Mouse (Mus musculus): ENCODE data around the gene B4galt2. TPM values are rescaled to one million over a fixed set of nuclear protein-coding genes. Genes with fewer than 3 reads are reported as not detected.

Gene B4galt2
- polyA plus RNA-seq, 1 experiment from 2014 or later: 11.9 TPM

DNA sequence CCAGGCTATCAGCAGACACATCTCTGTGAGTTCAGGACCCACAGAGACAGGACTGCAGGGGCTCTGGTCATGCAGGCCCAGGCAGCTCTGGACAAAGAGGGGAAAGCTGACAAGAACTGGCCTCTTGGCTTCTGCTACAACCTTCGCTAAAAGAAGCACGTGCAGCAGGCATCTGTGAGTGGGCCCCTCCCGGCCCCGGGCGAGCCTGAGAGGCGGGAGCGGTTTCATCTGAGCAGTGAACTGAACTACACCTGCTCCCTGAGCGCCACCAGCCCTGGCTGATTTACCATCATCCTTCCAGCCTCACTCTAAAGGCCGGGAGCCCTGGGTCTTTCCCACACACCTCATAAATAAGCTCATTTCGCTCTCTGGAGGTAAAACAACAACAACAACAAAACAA is 5.0 kb downstream of the B4galt2 start:
- Histone ChIP-seq H3K4me2 (replicated peaks; ENCODE audit: low read depth) (no peak overlapping the region), H3K36me3 (ENCODE audit: control insufficient read depth, insufficient read depth, low read length) (no peaks in the 10 kb centered on the region; the same call in 1 of the 2 replicates), H3K4me3 (ENCODE audit: low read depth, low read length) (no peak overlapping the region), H3K9ac (ENCODE audit: low read length) (no peak overlapping the region), H3K4me1 (replicated peaks; ENCODE audit: control insufficient read depth, insufficient read depth) (no peaks in the 10 kb centered on the region), H3K9me3 (ENCODE audit: control insufficient read depth, low read length) (no peaks in the 10 kb centered on the region), H3K27ac (replicated peaks) (no peak overlapping the region), H3K27me3 (ENCODE audit: control insufficient read depth, insufficient read depth, low read length) (no peaks in the 10 kb centered on the region)
- TF ChIP-seq CTCF (IDR thresholded peaks at IDR 0.05; ENCODE audit: low read depth) (no peak), EP300 (optimal IDR thresholded peaks at IDR 0.05) (no peak)
- 53% methylated on average over 10 of the region's 10 CpGs for WGBS
- ATAC-seq (ENCODE audit: low FRiP score, low TSS enrichment): no peak
- DNase-seq (ENCODE audit: low spot score): no peak

DNA sequence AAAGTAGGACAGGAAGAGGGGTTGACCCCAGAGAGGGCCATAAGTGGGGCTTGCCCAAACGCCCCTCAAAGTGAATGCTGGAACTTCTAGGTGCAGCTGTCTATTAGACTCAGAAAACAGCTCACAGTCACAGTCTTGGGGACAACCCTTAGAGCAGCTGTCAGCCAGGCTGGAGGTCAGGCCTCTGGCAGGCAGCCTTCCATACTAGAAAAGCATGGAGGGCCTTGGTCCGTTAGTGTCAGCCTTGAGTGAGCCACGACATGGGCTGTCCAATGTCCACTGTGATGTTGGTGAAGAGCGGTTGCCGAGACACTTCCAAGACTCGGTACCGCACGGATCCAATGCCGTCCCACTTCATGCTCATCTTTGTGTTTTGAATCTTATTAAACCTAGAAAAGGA is 9.7 kb downstream of the B4galt2 start:
- TF ChIP-seq EP300 (optimal IDR thresholded peaks at IDR 0.05) (no peak), CTCF (IDR thresholded peaks at IDR 0.05; ENCODE audit: low read depth) (no peak)
- Histone ChIP-seq H3K9me3 (ENCODE audit: control insufficient read depth, low read length) (no peaks in the 10 kb centered on the region), H3K4me3 (ENCODE audit: low read depth, low read length) (no peak overlapping the region), H3K4me2 (replicated peaks; ENCODE audit: low read depth) (no peak overlapping the region), H3K4me1 (replicated peaks; ENCODE audit: control insufficient read depth, insufficient read depth) (no peaks in the 10 kb centered on the region), H3K36me3 (ENCODE audit: control insufficient read depth, insufficient read depth, low read length) (no peaks in the 10 kb centered on the region; the same call in 1 of the 2 replicates), H3K27ac (replicated peaks) (no peak overlapping the region), H3K9ac (ENCODE audit: low read length) (no peak overlapping the region), H3K27me3 (ENCODE audit: control insufficient read depth, insufficient read depth, low read length) (no peaks in the 10 kb centered on the region)
- 89% methylated on average over 9 of the region's 9 CpGs for WGBS
- DNase-seq (ENCODE audit: low spot score) (no peak), ATAC-seq (ENCODE audit: low FRiP score, low TSS enrichment) (no peak)

DNA sequence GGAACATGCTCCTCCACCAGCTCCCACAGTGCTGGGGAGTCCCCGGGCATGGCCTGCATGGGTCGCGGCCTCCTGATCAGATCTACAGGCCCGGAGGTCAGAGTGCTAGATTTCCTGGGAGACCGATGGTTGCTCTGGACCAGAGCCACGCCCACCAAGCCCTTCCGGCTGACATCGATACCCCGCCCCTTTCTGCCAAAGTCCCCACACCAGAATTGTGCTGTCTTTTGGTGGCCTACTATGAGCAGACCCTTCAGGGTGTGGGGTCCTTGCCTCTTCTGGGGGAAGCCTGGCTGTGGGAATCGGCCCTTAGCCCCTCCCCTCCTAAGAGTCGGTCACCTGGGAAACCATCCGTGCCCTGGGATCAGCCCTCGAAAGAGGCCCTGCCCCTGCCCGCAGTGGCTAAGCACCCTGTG is 10.8 kb downstream of the B4galt2 start, which contains the start of gene Ccdc24:
Gene Ccdc24, minus strand, starts transcription at position 87 of the 416 bp plus-strand sequence.
- H3K4me3 ChIP-seq (ENCODE audit: low read depth, low read length): peak within 1 kb of the TSS; percentile 6; the same call in 1 of the 2 replicates
- H3K4me2 ChIP-seq (replicated peaks; ENCODE audit: low read depth): peak within 1 kb of the TSS; percentile 43
- peak; percentile 38 for ATAC-seq (ENCODE audit: low FRiP score, low TSS enrichment)
- H3K27ac ChIP-seq (replicated peaks): no peak within 1 kb of the TSS
- H3K36me3 ChIP-seq (ENCODE audit: control insufficient read depth, insufficient read depth, low read length): no peaks in the 10 kb centered on the region; the same call in 1 of the 2 replicates
- H3K4me1 ChIP-seq (replicated peaks; ENCODE audit: control insufficient read depth, insufficient read depth): no peaks in the 10 kb centered on the region
- H3K9ac ChIP-seq (ENCODE audit: low read length): no peak within 1 kb of the TSS
- TF ChIP-seq EP300 (optimal IDR thresholded peaks at IDR 0.05) (no peak), CTCF (IDR thresholded peaks at IDR 0.05; ENCODE audit: low read depth) (no peak)
- no peaks in the 10 kb centered on the region for H3K27me3 ChIP-seq (ENCODE audit: control insufficient read depth, insufficient read depth, low read length)
- DNase-seq (ENCODE audit: low spot score): peak; percentile 46
- H3K9me3 ChIP-seq (ENCODE audit: control insufficient read depth, low read length): no peaks in the 10 kb centered on the region
- WGBS: 11% methylated on average over 14 of the region's 14 CpGs

DNA sequence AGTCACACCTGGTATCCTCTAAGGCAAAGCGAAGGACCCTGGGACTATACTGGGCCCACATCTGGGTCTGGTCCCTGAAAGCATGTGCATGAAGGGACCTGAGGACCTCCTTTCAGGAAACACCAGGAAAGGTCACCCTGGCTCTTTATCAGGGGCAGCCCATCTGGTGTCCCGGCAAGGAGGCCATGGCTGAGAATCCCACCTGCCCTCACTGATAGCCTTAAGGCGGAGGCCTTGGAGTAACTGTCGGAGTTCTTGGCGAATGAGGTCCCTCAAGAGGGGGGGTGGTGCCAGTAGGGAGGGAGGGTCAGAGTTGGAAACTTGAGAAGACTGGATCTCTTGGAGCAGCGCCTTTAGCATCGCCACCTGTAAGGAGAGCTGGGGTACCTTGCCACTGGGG is 11.5 kb downstream of the B4galt2 start:
- Histone ChIP-seq H3K4me2 (replicated peaks; ENCODE audit: low read depth) (no peak overlapping the region), H3K27ac (replicated peaks) (no peak overlapping the region), H3K9me3 (ENCODE audit: control insufficient read depth, low read length) (no peaks in the 10 kb centered on the region), H3K4me1 (replicated peaks; ENCODE audit: control insufficient read depth, insufficient read depth) (no peaks in the 10 kb centered on the region), H3K27me3 (ENCODE audit: control insufficient read depth, insufficient read depth, low read length) (no peaks in the 10 kb centered on the region), H3K9ac (ENCODE audit: low read length) (no peak overlapping the region), H3K4me3 (ENCODE audit: low read depth, low read length) (no peak overlapping the region), H3K36me3 (ENCODE audit: control insufficient read depth, insufficient read depth, low read length) (no peaks in the 10 kb centered on the region; the same call in 1 of the 2 replicates)
- ATAC-seq (ENCODE audit: low FRiP score, low TSS enrichment) (no peak), DNase-seq (ENCODE audit: low spot score) (no peak)
- WGBS: 57% methylated on average over 7 of the region's 7 CpGs
- no peak for TF ChIP-seq EP300 (optimal IDR thresholded peaks at IDR 0.05)
- TF ChIP-seq CTCF (IDR thresholded peaks at IDR 0.05; ENCODE audit: low read depth): no peak

DNA sequence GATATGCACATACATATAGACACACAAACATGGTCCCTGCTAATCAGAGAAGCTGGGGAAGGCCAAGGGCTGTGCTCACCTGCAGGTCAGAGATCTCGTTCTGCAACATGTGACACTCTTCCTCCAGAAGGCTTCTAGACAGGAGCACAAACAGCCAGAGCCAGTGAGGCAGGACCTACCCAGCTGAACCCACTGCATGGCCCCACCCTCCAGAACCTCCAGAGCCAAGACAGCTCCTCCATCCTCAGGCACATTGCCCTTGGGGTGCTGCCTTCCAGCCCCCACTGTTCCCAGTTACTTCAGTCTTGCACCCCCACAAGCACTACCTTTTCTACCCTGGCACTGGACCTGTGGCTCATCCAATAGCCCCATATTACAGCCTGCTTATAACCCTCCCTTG is 12.8 kb downstream of the B4galt2 start:
- Histone ChIP-seq H3K9ac (ENCODE audit: low read length) (no peak overlapping the region), H3K27ac (replicated peaks) (no peak overlapping the region), H3K36me3 (ENCODE audit: control insufficient read depth, insufficient read depth, low read length) (no peaks in the 10 kb centered on the region), H3K4me2 (replicated peaks; ENCODE audit: low read depth) (no peak overlapping the region), H3K4me3 (ENCODE audit: low read depth, low read length) (no peak overlapping the region), H3K9me3 (ENCODE audit: control insufficient read depth, low read length) (no peaks in the 10 kb centered on the region), H3K4me1 (replicated peaks; ENCODE audit: control insufficient read depth, insufficient read depth) (no peaks in the 10 kb centered on the region), H3K27me3 (ENCODE audit: control insufficient read depth, insufficient read depth, low read length) (no peaks in the 10 kb centered on the region)
- DNase-seq (ENCODE audit: low spot score) (no peak), ATAC-seq (ENCODE audit: low FRiP score, low TSS enrichment) (no peak)
- 44% methylated on average over 1 of the region's 1 CpGs for WGBS
- no peak for TF ChIP-seq EP300 (optimal IDR thresholded peaks at IDR 0.05)
- no peak for TF ChIP-seq CTCF (IDR thresholded peaks at IDR 0.05; ENCODE audit: low read depth)

DNA sequence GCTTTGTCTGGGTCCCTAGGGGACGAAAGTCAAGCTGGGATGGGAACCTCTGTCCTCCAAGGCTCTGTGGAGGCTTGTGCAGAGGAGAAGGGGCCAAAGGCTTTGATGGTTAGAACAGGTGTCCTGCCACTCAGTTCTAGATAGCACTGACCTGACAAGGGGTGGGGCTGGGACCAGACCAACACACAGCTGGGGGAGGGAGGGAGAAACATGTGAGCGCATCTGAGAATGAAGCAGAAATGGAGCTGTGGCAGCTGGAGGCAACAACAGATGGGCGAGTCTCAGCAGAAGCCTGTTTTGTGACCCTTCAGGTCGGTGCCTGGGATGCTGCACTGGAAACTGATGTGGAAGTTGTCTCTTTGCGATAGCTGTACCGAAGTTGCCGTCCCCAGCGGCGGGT is 14.0 kb downstream of the B4galt2 start:
- no peak for TF ChIP-seq EP300 (optimal IDR thresholded peaks at IDR 0.05)
- Histone ChIP-seq H3K4me3 (ENCODE audit: low read depth, low read length) (no peak overlapping the region), H3K9ac (ENCODE audit: low read length) (no peak overlapping the region), H3K4me1 (replicated peaks; ENCODE audit: control insufficient read depth, insufficient read depth) (no peaks in the 10 kb centered on the region), H3K4me2 (replicated peaks; ENCODE audit: low read depth) (no peak overlapping the region), H3K27ac (replicated peaks) (no peak overlapping the region), H3K36me3 (ENCODE audit: control insufficient read depth, insufficient read depth, low read length) (peaks cover 1% of the 10 kb centered on the region; the same call in 1 of the 2 replicates), H3K9me3 (ENCODE audit: control insufficient read depth, low read length) (no peaks in the 10 kb centered on the region), H3K27me3 (ENCODE audit: control insufficient read depth, insufficient read depth, low read length) (no peaks in the 10 kb centered on the region)
- no peak for ATAC-seq (ENCODE audit: low FRiP score, low TSS enrichment)
- DNase-seq (ENCODE audit: low spot score): no peak
- 63% methylated on average over 9 of the region's 9 CpGs for WGBS
